Mouse (Mus musculus) embryonic facial prominence, embryonic 11.5 days (tissue): ENCODE data around the gene Rhcg. TPM values are rescaled to one million over a fixed set of nuclear protein-coding genes. Genes with fewer than 3 reads are reported as not detected.

Source experiments
- ATAC-seq: fragments of 200-750 bp; cut with Nextera tagmentation; replicated peaks from 2 replicates; pipeline ENCODE4 v1.8.0; 2017; ENCODE audit warnings: low read depth; ENCODE audit not compliant: insufficient number of reproducible peaks, low FRiP score, low TSS enrichment
- DNase-seq: peaks from one replicate; pipeline ENCODE4 v3.0.0-alpha.2; 2015; ENCODE audit warnings: low spot score
- H3K27ac ChIP-seq: fragments of 300-500 bp; sonication (generic); replicated peaks from 2 replicates; pipeline ENCODE4 v1.5.1; 2014; ENCODE audit warnings: mild to moderate bottlenecking, low read depth, low read length, control low read depth
- H3K27me3 ChIP-seq: fragments of 300-500 bp; sonication (generic); 2 replicates; pipeline ENCODE4 v1.6.1; 2014; ENCODE audit warnings: mild to moderate bottlenecking, low read length, moderate library complexity, mixed read lengths; ENCODE audit not compliant: control insufficient read depth, insufficient read depth
- H3K36me3 ChIP-seq: fragments of 300-500 bp; sonication (generic); replicated peaks from 2 replicates; pipeline ENCODE4 v1.6.1; 2014; ENCODE audit warnings: low read depth, mild to moderate bottlenecking, low read length, moderate library complexity, mixed read lengths; ENCODE audit not compliant: control insufficient read depth, insufficient read depth
- H3K4me1 ChIP-seq: fragments of 300-500 bp; sonication (generic); 2 replicates; pipeline ENCODE4 v1.6.1; 2014; ENCODE audit warnings: low read length, mixed read lengths; ENCODE audit not compliant: control insufficient read depth, insufficient read depth
- H3K4me2 ChIP-seq: fragments of 300-500 bp; sonication (generic); 2 replicates; pipeline ENCODE4 v1.6.1; 2014; ENCODE audit warnings: low read depth, mild to moderate bottlenecking, control low read depth, low read length, moderate library complexity
- H3K4me3 ChIP-seq: fragments of 300-500 bp; sonication (generic); 2 replicates; pipeline ENCODE4 v1.5.1; 2014; ENCODE audit warnings: low read depth, low read length, control low read depth
- H3K9ac ChIP-seq: fragments of 300-500 bp; sonication (generic); replicated peaks from 2 replicates; pipeline ENCODE4 v1.6.1; 2014; ENCODE audit warnings: mild to moderate bottlenecking, control low read depth, low read length
- H3K9me3 ChIP-seq: fragments of 300-500 bp; sonication (generic); replicated peaks from 2 replicates; pipeline ENCODE4 v1.6.1; 2016; ENCODE audit warnings: mild to moderate bottlenecking, low read length, inconsistent platforms, mixed read lengths; ENCODE audit not compliant: control insufficient read depth
- WGBS: fragments of 180-500 bp; shearing (Covaris S2); extraction: QIAGEN DNeasy Blood & Tissue Kit; methylation state at CpG from one replicate; pipeline ENCODE4 v1.1.7; 2014; 5-methylcytosine and 5-hydroxymethylcytosine counted together
- polyA plus RNA-seq: library from polyadenylated mRNA; unstranded; fragments of >200 nt; fragmentation: Nextera tagmentation; extraction: Ambion mirVana; gene quantifications from 2 replicates; pipeline ENCODE4 v1.2.1, GENCODE M21; 2014

Rhcg gene
- polyA plus RNA-seq, 1 experiment from 2014 or later: 0.53 TPM

DNA sequence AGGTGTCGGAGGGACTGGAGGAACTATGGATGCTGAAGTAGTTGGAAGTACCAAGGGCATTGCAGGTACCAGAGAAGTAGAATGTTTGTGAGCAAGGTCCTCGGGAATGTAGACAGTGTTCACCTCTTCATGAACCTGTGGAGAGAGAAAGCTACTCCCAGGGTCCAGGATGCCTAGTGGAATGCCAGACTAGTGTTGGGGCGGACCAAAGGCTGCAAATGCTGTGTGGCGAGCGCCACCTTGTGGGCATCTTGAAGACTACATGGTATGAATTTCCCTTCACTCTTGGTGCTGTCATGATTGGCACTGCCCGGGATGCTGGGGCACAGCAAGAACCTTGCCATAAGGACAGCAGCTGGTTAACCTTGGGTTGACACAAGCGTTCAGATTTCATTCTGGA is 22.6 kb downstream of the Rhcg start:
- Histone ChIP-seq H3K4me1 (no peaks in the 10 kb centered on the region), H3K4me3 (no peak overlapping the region), H3K27me3 (peaks cover 52% of the 10 kb centered on the region), H3K36me3 (no peaks in the 10 kb centered on the region), H3K27ac (no peak overlapping the region), H3K4me2 (no peak overlapping the region), H3K9me3 (no peaks in the 10 kb centered on the region), H3K9ac (no peak overlapping the region)
- DNase-seq: peak; percentile 87
- no peak for ATAC-seq
- WGBS: 12% methylated on average over 7 of the region's 7 CpGs

DNA sequence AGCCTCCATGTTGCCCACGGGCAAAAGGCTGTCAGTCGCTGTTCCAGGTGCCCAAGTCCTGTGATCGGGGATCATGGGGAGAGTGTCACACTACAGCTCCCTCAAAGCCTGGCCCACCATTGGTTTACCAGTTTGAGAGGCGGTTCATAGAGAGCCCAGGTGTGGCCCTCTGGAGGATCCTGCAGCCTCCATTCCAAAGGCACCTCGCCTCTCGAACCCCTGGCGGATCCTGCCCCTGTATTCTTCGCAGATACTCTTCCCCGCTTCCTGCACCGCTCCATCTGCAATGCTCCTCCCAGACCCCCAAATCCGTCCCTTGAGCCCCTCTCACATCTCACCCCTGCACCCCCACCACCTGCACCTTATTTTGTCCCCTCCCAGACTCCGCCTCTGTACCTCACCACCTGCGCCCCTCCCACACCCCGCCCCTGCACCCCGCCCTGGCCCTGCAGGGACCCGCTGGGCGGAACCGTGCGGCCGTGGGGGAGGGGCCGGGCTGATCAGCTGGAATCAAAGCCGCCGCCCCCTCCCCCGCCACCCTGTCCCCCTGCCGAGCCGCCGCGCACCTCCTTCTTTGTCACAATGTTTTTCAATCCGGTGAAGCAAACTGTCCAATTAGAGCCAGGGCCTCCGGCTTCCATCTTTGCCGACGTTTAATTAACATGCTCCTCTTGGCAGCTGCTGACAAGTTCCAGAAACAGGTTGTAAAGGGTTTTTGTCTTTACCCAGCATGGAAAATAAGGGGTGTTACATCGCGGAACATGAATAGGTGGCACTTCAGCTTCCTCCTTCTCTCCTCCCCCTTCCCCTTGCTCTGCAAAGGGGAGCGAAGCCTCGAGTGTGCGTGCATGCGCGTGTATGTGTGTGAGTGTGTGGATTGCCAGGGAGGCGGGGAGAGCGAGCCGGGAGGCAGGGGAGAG is 25.4 kb downstream of the Rhcg start:
- H3K27ac ChIP-seq: no peak overlapping the region
- no peak overlapping the region for H3K9ac ChIP-seq
- ATAC-seq (peak; percentile 25; the same call in 1 of the 2 replicates), DNase-seq (peak; percentile 59)
- peak overlapping the region; percentile 14 for H3K4me3 ChIP-seq
- H3K27me3 ChIP-seq: peaks cover 56% of the 10 kb centered on the region
- WGBS: 1% methylated on average over 42 of the region's 42 CpGs
- H3K4me2 ChIP-seq: peak overlapping the region; percentile 49
- no peaks in the 10 kb centered on the region for H3K4me1 ChIP-seq
- H3K36me3 ChIP-seq: no peaks in the 10 kb centered on the region
- no peaks in the 10 kb centered on the region for H3K9me3 ChIP-seq

DNA sequence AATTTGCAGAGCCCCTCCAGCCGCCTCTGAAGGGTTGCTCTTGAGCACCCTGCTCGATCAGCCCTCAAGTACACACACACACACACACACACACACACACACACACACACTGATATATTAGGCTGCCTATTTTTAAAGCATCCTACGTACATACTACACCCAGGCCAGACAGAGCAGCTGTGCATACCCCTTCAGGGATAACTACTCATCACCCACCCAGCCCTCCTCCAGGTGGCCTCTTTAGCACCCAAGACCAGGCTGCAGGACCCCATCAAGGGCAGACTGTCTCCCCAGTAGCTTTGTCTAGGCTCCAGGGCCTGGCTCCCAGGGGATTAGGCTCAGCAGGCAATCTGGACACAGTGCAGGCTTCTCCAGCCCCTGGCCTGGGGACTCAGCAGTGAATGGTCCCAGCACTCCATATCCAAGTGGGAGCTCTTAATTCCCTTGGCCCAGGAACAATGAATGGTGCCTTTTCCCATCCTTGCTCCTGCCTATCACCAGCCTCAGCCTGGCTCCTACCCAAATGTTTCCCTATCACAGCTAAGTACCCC is 26.8 kb downstream of the Rhcg start:
- H3K4me2 ChIP-seq: no peak overlapping the region
- no peaks in the 10 kb centered on the region for H3K36me3 ChIP-seq
- peaks cover 56% of the 10 kb centered on the region for H3K27me3 ChIP-seq
- 16% methylated on average over 3 of the region's 3 CpGs for WGBS
- ATAC-seq (peak; percentile 30; the same call in 1 of the 2 replicates), DNase-seq (no peak)
- no peak overlapping the region for H3K4me3 ChIP-seq
- no peak overlapping the region for H3K27ac ChIP-seq
- no peaks in the 10 kb centered on the region for H3K4me1 ChIP-seq
- no peak overlapping the region for H3K9ac ChIP-seq
- H3K9me3 ChIP-seq: no peaks in the 10 kb centered on the region

DNA sequence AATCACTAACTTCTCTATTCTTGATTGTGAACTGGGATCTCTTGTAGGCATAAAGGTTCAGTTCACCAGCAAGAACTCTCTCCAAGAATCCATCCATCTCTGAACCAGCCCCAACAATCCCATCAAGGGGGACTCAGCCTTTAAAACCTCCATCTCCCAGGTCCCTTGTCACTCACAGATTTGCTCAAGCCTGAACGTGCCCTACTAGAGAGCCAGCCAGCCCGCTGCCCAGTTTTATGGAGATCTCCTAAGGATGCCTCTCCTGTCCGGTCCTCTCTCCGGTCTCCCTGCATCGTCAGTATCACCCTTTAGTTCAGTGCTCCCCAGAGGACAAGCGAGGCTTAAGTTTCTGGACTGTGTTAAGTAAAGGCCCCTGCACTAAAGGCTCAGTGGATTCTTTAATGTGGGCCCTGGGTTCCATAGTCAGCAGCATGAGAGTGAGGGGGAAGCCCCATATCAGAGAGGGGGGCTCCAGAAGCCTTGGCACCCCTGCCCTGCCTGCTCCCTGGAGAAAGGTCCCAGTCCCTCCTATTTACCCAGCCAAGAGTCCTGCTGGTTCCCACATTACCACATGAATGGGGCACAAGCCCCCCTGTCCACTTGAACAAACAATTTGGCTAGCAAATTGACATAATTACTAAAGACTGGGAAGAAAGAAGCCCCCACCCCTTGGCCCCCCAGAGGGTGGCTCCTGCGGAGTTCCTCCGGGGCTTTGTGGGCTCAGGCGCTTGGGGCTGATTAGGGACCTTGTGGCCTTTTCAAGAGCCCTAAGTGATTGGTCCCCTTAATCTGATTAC is 27.5 kb downstream of the Rhcg start:
- Histone ChIP-seq H3K27ac (no peak overlapping the region), H3K27me3 (peaks cover 56% of the 10 kb centered on the region), H3K36me3 (no peaks in the 10 kb centered on the region), H3K9ac (no peak overlapping the region), H3K9me3 (no peaks in the 10 kb centered on the region), H3K4me3 (no peak overlapping the region), H3K4me2 (no peak overlapping the region), H3K4me1 (no peaks in the 10 kb centered on the region)
- DNase-seq (no peak), ATAC-seq (peak; percentile 27; the same call in 1 of the 2 replicates)
- WGBS: 6% methylated on average over 9 of the region's 9 CpGs

DNA sequence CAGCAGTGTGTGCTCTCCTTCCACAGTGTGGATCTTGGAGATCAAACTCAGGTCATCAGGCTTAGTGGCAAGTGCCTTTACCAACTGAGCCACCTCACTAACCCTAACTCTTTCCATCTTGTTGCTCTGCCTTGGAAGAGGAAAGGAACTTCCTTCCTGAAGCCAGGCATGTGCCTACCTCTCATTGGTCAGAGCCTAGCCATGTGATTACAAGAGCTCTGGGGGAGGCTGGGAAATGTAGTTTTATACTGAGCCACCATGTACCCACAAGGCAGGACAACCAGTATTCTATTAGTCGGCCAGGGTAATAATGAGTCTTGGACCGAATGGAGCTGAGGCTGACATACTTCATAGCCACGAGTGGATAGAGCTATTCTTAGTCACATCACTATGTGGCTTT is 29.2 kb downstream of the Rhcg start:
- H3K4me2 ChIP-seq: no peak overlapping the region
- H3K4me1 ChIP-seq: no peaks in the 10 kb centered on the region
- no peak for DNase-seq
- WGBS: 80% methylated on average over 3 of the region's 3 CpGs
- H3K27ac ChIP-seq: no peak overlapping the region
- no peak overlapping the region for H3K4me3 ChIP-seq
- no peak overlapping the region for H3K9ac ChIP-seq
- ATAC-seq: no peak
- no peaks in the 10 kb centered on the region for H3K9me3 ChIP-seq
- no peaks in the 10 kb centered on the region for H3K36me3 ChIP-seq
- peaks cover 41% of the 10 kb centered on the region for H3K27me3 ChIP-seq

DNA sequence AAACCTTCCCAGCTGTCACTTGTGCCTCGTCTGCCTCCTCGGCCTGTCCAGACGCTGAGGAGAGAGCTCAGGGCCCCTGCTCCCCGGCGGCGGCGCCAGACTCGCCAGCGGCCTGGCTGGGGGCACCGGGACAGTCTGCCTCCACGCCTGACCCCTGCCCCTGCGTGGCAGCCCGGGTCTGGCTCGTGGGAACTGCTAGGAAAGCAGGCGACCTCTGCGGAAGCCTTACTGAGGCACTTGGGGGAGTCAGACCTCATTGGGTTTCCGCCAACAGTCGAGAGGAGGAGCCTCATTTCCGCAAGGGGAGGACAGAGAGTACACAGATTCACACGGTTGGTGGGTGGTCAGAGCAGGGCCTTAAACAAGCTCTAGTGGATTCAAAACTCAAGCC is 38.6 kb downstream of the Rhcg start:
- no peaks in the 10 kb centered on the region for H3K9me3 ChIP-seq
- ATAC-seq (peak; percentile 45; the same call in 1 of the 2 replicates), DNase-seq (peak; percentile 55)
- H3K36me3 ChIP-seq: no peaks in the 10 kb centered on the region
- 2% methylated on average over 20 of the region's 20 CpGs for WGBS
- H3K27ac ChIP-seq: 0 out of 2 replicates have a peak overlapping the region, but pooled peaks have one; percentile 36
- peaks cover 7% of the 10 kb centered on the region; the same call in 1 of the 2 replicates for H3K4me1 ChIP-seq
- H3K9ac ChIP-seq: 0 out of 2 replicates have a peak overlapping the region, but pooled peaks have one; percentile 43
- H3K27me3 ChIP-seq: peaks cover 14% of the 10 kb centered on the region
- H3K4me2 ChIP-seq: peak overlapping the region; percentile 39
- no peak overlapping the region for H3K4me3 ChIP-seq

DNA sequence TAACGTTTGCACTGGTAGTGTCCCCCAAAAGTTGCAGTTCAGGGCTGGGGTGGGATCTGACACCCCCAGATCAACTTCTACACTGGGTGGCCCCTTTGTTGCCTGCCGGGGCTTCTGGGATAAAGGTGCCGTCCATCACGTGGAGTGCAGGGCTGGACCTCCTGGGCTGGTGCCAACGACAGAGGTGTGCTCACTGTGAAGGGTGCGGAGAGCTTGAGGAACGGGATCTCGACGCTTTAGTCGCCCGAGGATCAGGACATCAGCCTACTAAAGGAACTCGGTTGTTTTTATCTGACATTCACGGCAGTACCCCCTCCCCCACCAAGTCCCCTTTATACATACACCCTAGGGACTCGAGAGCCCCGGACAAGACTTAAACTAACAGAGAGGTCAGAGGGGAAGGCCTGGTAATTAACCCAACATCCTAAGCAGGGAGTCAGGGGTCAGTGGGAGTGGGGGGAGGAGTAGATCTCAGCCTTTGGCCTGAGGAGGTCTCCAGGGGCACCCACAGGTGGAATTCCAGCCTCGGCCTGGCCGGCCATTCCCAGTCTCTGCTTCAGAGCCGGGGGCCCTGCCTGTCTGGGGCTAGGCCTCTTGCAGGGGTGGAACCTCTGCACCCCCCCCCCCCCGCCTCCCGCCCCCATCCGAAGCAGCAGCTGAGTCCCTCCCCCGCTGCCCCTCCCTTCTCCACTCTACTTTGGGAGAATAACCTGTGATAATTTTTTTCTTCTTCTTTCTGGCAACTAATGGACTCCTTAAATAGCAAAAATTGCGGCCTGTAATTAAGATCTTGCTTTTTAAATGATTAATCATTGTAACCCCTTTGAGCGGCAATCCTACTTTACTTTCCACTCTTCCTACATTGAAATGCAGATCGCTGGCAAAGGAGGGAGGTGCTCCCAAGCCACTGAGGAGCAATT is 39.3 kb downstream of the Rhcg start:
- under 1% methylated on average over 25 of the region's 25 CpGs for WGBS
- ATAC-seq (peak; percentile 51; the same call in 1 of the 2 replicates), DNase-seq (no peak)
- H3K4me1 ChIP-seq: peaks cover 7% of the 10 kb centered on the region; the same call in 1 of the 2 replicates
- peaks cover 14% of the 10 kb centered on the region for H3K27me3 ChIP-seq
- H3K9ac ChIP-seq: no peak overlapping the region
- peak overlapping the region; percentile 39; the same call in 1 of the 2 replicates for H3K4me2 ChIP-seq
- no peak overlapping the region for H3K4me3 ChIP-seq
- no peak overlapping the region; the same call in 1 of the 2 replicates for H3K27ac ChIP-seq
- no peaks in the 10 kb centered on the region for H3K9me3 ChIP-seq
- no peaks in the 10 kb centered on the region for H3K36me3 ChIP-seq
